Mouse (Mus musculus) liver, embryonic 15.5 days (tissue): ENCODE results near the gene Olfr631. TPM values are rescaled to one million over a fixed set of nuclear protein-coding genes. Genes with fewer than 3 reads are reported as not detected.

ENCODE experiments used
- ATAC-seq: fragments of 200-750 bp; cut with Nextera tagmentation; 2 replicates; pipeline ENCODE4 v1.8.0; 2017; ENCODE audit warnings: moderate number of reproducible peaks, mild to moderate bottlenecking, moderate library complexity; ENCODE audit not compliant: insufficient read depth
- H3K27ac ChIP-seq: fragments of 300-500 bp; sonication (generic); replicated peaks from 2 replicates; pipeline ENCODE4 v1.5.1; 2015; ENCODE audit warnings: mild to moderate bottlenecking, inconsistent platforms
- H3K27me3 ChIP-seq: fragments of 300-500 bp; sonication (generic); 2 replicates; pipeline ENCODE4 v1.6.1; 2015; ENCODE audit warnings: mild to moderate bottlenecking, inconsistent platforms
- H3K36me3 ChIP-seq: fragments of 300-500 bp; sonication (generic); replicated peaks from 2 replicates; pipeline ENCODE4 v1.6.1; 2015; ENCODE audit warnings: moderate library complexity, mild to moderate bottlenecking, inconsistent platforms
- H3K4me1 ChIP-seq: fragments of 300-500 bp; sonication (generic); replicated peaks from 2 replicates; pipeline ENCODE4 v1.6.1; 2015; ENCODE audit warnings: inconsistent platforms
- H3K4me2 ChIP-seq: fragments of 300-500 bp; sonication (generic); 2 replicates; pipeline ENCODE4 v1.6.1; 2015; ENCODE audit warnings: moderate library complexity, mild to moderate bottlenecking, inconsistent platforms
- H3K4me3 ChIP-seq: fragments of 300-500 bp; sonication (generic); replicated peaks from 2 replicates; pipeline ENCODE4 v1.5.1; 2015; ENCODE audit warnings: mild to moderate bottlenecking, inconsistent platforms
- H3K9ac ChIP-seq: fragments of 300-500 bp; sonication (generic); 2 replicates; pipeline ENCODE4 v1.6.1; 2015; ENCODE audit warnings: moderate library complexity, mild to moderate bottlenecking, inconsistent platforms
- H3K9me3 ChIP-seq: fragments of 300-500 bp; sonication (generic); replicated peaks from 2 replicates; pipeline ENCODE4 v1.6.1; 2016; ENCODE audit warnings: inconsistent platforms
- WGBS: fragments of 180-500 bp; shearing (Covaris S2); methylation state at CpG from one replicate; pipeline ENCODE4 v1.1.7; 2015; ENCODE audit warnings: mixed read lengths; ENCODE audit not compliant: insufficient replicate concordance; 5-methylcytosine and 5-hydroxymethylcytosine counted together
- polyA plus RNA-seq: library from polyadenylated mRNA; unstranded; fragments of >200 nt; fragmentation: Nextera tagmentation; extraction: Ambion mirVana; gene quantifications from 2 replicates; pipeline ENCODE4 v1.2.1, GENCODE M21; 2015

Olfr631 gene
- polyA plus RNA-seq, 1 experiment from 2014 or later, result 0.48 TPM

GRCm38 (mm10) chr7:103970852-103971251, 42.2 kb downstream of the Olfr631 start, which contains the start of gene Olfr635:
TSS of gene Olfr635 (plus strand) at chr7:103971152.
- Histone ChIP-seq H3K36me3 (no peaks in the 10 kb centered on the region), H3K4me2 (no peak within 1 kb of the TSS), H3K9ac (no peak within 1 kb of the TSS), H3K27me3 (no peaks in the 10 kb centered on the region), H3K4me3 (no peak within 1 kb of the TSS), H3K9me3 (no peaks in the 10 kb centered on the region), H3K27ac (no peak within 1 kb of the TSS), H3K4me1 (no peaks in the 10 kb centered on the region)
- ATAC-seq, result no peak
- WGBS, result 68% methylated on average over 1 of the region's 1 CpGs

GRCm38 (mm10) chr7:103971782-103972181, 43.2 kb downstream of the Olfr631 start:
- H3K9ac ChIP-seq, result no peak overlapping the region
- WGBS, result 19% methylated on average over 1 of the region's 1 CpGs
- H3K4me3 ChIP-seq, result no peak overlapping the region
- H3K36me3 ChIP-seq, result no peaks in the 10 kb centered on the region
- H3K27me3 ChIP-seq, result no peaks in the 10 kb centered on the region
- no peak overlapping the region for H3K4me2 ChIP-seq
- H3K9me3 ChIP-seq, result no peaks in the 10 kb centered on the region
- H3K4me1 ChIP-seq, result no peaks in the 10 kb centered on the region
- no peak overlapping the region for H3K27ac ChIP-seq
- no peak for ATAC-seq

Other genes starting within 250 kb of the Olfr631 start
- gene Olfr625-ps1, start 246.1 kb upstream of the Olfr631 start, polyA plus RNA-seq, result not detected in 2 replicates
- gene Olfr243, start 214.2 kb upstream of the Olfr631 start, polyA plus RNA-seq, result not detected in 2 replicates
- gene Olfr628, start 198.5 kb upstream of the Olfr631 start, polyA plus RNA-seq, result not detected in 2 replicates
- gene Olfr629, start 183.9 kb upstream of the Olfr631 start, polyA plus RNA-seq, result 0.08 TPM in 1 of 2 replicates, not detected in the other
- not detected in 2 replicates for gene Olfr630, start 171.5 kb upstream of the Olfr631 start, polyA plus RNA-seq
- gene Olfr69, start 157.2 kb upstream of the Olfr631 start, polyA plus RNA-seq, result not detected in 2 replicates
- gene Olfr68, start 149.1 kb upstream of the Olfr631 start, polyA plus RNA-seq, result not detected in 2 replicates
- not detected in 2 replicates for gene Olfr67, start 137.0 kb upstream of the Olfr631 start, polyA plus RNA-seq
- gene Hbb-bt, start 114.8 kb upstream of the Olfr631 start, polyA plus RNA-seq, result 48,050 and 52,773 TPM in 2 replicates
- 116,188 and 122,775 TPM in 2 replicates for gene Hbb-bs, start 100.7 kb upstream of the Olfr631 start, polyA plus RNA-seq
- not detected in 2 replicates for gene Hbb-bh2, start 88.3 kb upstream of the Olfr631 start, polyA plus RNA-seq
- 44.8 and 64.6 TPM in 2 replicates for gene Hbb-bh1, start 85.7 kb upstream of the Olfr631 start, polyA plus RNA-seq
- gene Hbb-y, start 75.6 kb upstream of the Olfr631 start, polyA plus RNA-seq, result 304 and 542 TPM in 2 replicates
- 0.13 TPM in 1 of 2 replicates, not detected in the other for gene Olfr66, start 42.6 kb upstream of the Olfr631 start, polyA plus RNA-seq
- gene Olfr64, start 34.3 kb upstream of the Olfr631 start, polyA plus RNA-seq, result not detected in 2 replicates
- not detected in 2 replicates for gene Olfr65, start 25.3 kb upstream of the Olfr631 start, polyA plus RNA-seq
- gene Olfr632, start 5.5 kb downstream of the Olfr631 start, polyA plus RNA-seq, result 0.16 and 0.23 TPM in 2 replicates
- 0.02 TPM in 1 of 2 replicates, not detected in the other for gene Olfr633, start 15.6 kb downstream of the Olfr631 start, polyA plus RNA-seq
- gene Olfr635, start 42.3 kb downstream of the Olfr631 start, polyA plus RNA-seq, result not detected in 2 replicates
- gene Olfr638, start 69.9 kb downstream of the Olfr631 start, polyA plus RNA-seq, result not detected in 2 replicates
- not detected in 2 replicates for gene Olfr639, start 88.5 kb downstream of the Olfr631 start, polyA plus RNA-seq
- gene Olfr640, start 96.7 kb downstream of the Olfr631 start, polyA plus RNA-seq, result not detected in 2 replicates
- not detected in 2 replicates for gene Olfr641, start 106.6 kb downstream of the Olfr631 start, polyA plus RNA-seq
- not detected in 2 replicates for gene Olfr642, start 123.8 kb downstream of the Olfr631 start, polyA plus RNA-seq
- gene 4930516K23Rik, start 132.6 kb downstream of the Olfr631 start, polyA plus RNA-seq, result not detected in 2 replicates
- not detected in 2 replicates for gene Olfr644, start 143.0 kb downstream of the Olfr631 start, polyA plus RNA-seq
- not detected in 2 replicates for gene Olfr645, start 156.6 kb downstream of the Olfr631 start, polyA plus RNA-seq
- not detected in 2 replicates for gene Olfr646, start 176.0 kb downstream of the Olfr631 start, polyA plus RNA-seq
- not detected in 2 replicates for gene Ubqln5, start 201.0 kb downstream of the Olfr631 start, polyA plus RNA-seq
- gene Olfr643, start 208.6 kb downstream of the Olfr631 start, polyA plus RNA-seq, result not detected in 2 replicates
- not detected in 2 replicates for gene Ubqln3, start 214.5 kb downstream of the Olfr631 start, polyA plus RNA-seq
- not detected in 2 replicates for gene Ubqlnl, start 221.7 kb downstream of the Olfr631 start, polyA plus RNA-seq
- gene Olfm5, start 236.0 kb downstream of the Olfr631 start, polyA plus RNA-seq, result not detected in 2 replicates